Mouse (Mus musculus) thymus, postnatal 36 days (tissue): ENCODE measurements around the gene Plekha5.
"Not testable (repeated sequence)": the region's sequence is repeated elsewhere in the genome, so short reads cannot be mapped to it uniquely, and the experiment has no call there.

Experiments
- DNase-seq, 2 experiments: peaks; one replicate each; pipeline ENCODE4 v3.0.0; 2022; ENCODE audit warnings: mixed read lengths in 2 of 2

The Plekha5 gene

GRCm38 (mm10) chr6:140533606-140534005 is 109.8 kb downstream of the Plekha5 start:
- no peak for DNase-seq

GRCm38 (mm10) chr6:140535504-140535903 is 111.7 kb downstream of the Plekha5 start:
- no peak for DNase-seq

GRCm38 (mm10) chr6:140541919-140542318 is 118.1 kb downstream of the Plekha5 start:
- DNase-seq: no peak

GRCm38 (mm10) chr6:140543005-140543794 is 119.3 kb downstream of the Plekha5 start:
- no peak for DNase-seq

GRCm38 (mm10) chr6:140546095-140546494 is 122.2 kb downstream of the Plekha5 start:
- DNase-seq: peak; percentile 32 to 57

GRCm38 (mm10) chr6:140546648-140547201 is 122.9 kb downstream of the Plekha5 start:
- DNase-seq: no peak

- DNase-seq: no peak
Observed at GRCm38 (mm10) chr6:140547203-140547944, 123.5 kb downstream of the Plekha5 start.

GRCm38 (mm10) chr6:140548082-140548769 is 124.4 kb downstream of the Plekha5 start:
- DNase-seq: no peak

- DNase-seq: no peak
Observed at GRCm38 (mm10) chr6:140550741-140551140, 126.9 kb downstream of the Plekha5 start.

GRCm38 (mm10) chr6:140554261-140554660 is 130.4 kb downstream of the Plekha5 start:
- no peak for DNase-seq

GRCm38 (mm10) chr6:140559411-140559810 is 135.6 kb downstream of the Plekha5 start:
- DNase-seq: no peak

- DNase-seq: no peak
Observed at GRCm38 (mm10) chr6:140561151-140561916, 137.5 kb downstream of the Plekha5 start.

GRCm38 (mm10) chr6:140561917-140562590 is 138.2 kb downstream of the Plekha5 start:
- DNase-seq: no peak

- DNase-seq: no peak
Observed at GRCm38 (mm10) chr6:140567199-140567598, 143.3 kb downstream of the Plekha5 start.

- no peak for DNase-seq
Observed at GRCm38 (mm10) chr6:140567897-140568296, 144.0 kb downstream of the Plekha5 start.

GRCm38 (mm10) chr6:140570152-140570551 is 146.3 kb downstream of the Plekha5 start:
- no peak for DNase-seq

GRCm38 (mm10) chr6:140574943-140575342 is 151.1 kb downstream of the Plekha5 start:
- no peak for DNase-seq

- DNase-seq: peak; percentile 19 to 30
Observed at GRCm38 (mm10) chr6:140576133-140576532, 152.3 kb downstream of the Plekha5 start.

- no peak for DNase-seq
Observed at GRCm38 (mm10) chr6:140576961-140577821, 153.3 kb downstream of the Plekha5 start.

GRCm38 (mm10) chr6:140577822-140578170 is 153.9 kb downstream of the Plekha5 start:
- DNase-seq: no peak

- not testable (repeated sequence) for DNase-seq
Observed at GRCm38 (mm10) chr6:140578985-140579384, 155.1 kb downstream of the Plekha5 start.
